Mouse (Mus musculus) cortical plate, adult 2 months (tissue): ENCODE results near the gene Wdr46. TPM values are rescaled to one million over a fixed set of nuclear protein-coding genes. Genes with fewer than 3 reads are reported as not detected.
A peak's percentile ranks its signal among the peaks of the same experiment; 100 is the strongest.

Experiments used
- H3K27ac ChIP-seq: fragments of 200-500 bp; 2 replicates; pipeline ENCODE4 v1.5.1; 2012; ENCODE audit warnings: low read length, control low read depth, inconsistent platforms; ENCODE audit not compliant: insufficient read depth
- H3K4me1 ChIP-seq: fragments of 200-500 bp; 2 replicates; pipeline ENCODE4 v1.6.1; 2011; ENCODE audit warnings: low read length; ENCODE audit not compliant: control insufficient read depth, insufficient read depth
- H3K4me3 ChIP-seq: fragments of 200-500 bp; 2 replicates; pipeline ENCODE4 v1.5.1; 2011; ENCODE audit warnings: mild to moderate bottlenecking, low read length, control low read depth; ENCODE audit not compliant: insufficient read depth
- CTCF ChIP-seq: fragments of 200-500 bp; IDR thresholded peaks from 2 replicates; pipeline ENCODE4 v1.5.1; 2011; ENCODE audit warnings: mild to moderate bottlenecking, control low read depth, low read length; ENCODE audit not compliant: insufficient read depth; ENCODE audit errors: extremely low read depth
- POLR2A ChIP-seq: fragments of 200-500 bp; IDR thresholded peaks from 2 replicates; pipeline ENCODE4 v1.6.1; 2011; ENCODE audit warnings: mild to moderate bottlenecking, low read length, control low read depth; ENCODE audit not compliant: insufficient read depth; ENCODE audit errors: extremely low read depth
- polyA plus RNA-seq: library from polyadenylated mRNA; depleted of rRNA; stranded (reverse); fragments of >200 nt; gene quantifications from 2 replicates; pipeline ENCODE4 v1.2.3, GENCODE M21; 2012

Gene Wdr46
- polyA plus RNA-seq, 1 experiment, result 13.5 TPM

GRCm38 (mm10) chr17:33936993-33937392 lies 3.5 kb upstream of the Wdr46 start:
- no peaks in the 10 kb centered on the region for H3K4me1 ChIP-seq
- no peak overlapping the region for H3K27ac ChIP-seq
- H3K4me3 ChIP-seq, result no peak overlapping the region
- TF ChIP-seq CTCF (no peak), POLR2A (no peak)

- TF ChIP-seq POLR2A (no peak), CTCF (no peak)
- H3K4me3 ChIP-seq, result no peak overlapping the region; the same call in 1 of the 2 replicates
- H3K4me1 ChIP-seq, result no peaks in the 10 kb centered on the region
- H3K27ac ChIP-seq, result no peak overlapping the region
These were observed 1.7 kb upstream of the Wdr46 start for GRCm38 (mm10) chr17:33938783-33939182.

- H3K27ac ChIP-seq, result no peak overlapping the region
- peak overlapping the region; percentile 56 for H3K4me3 ChIP-seq
- no peaks in the 10 kb centered on the region for H3K4me1 ChIP-seq
- TF ChIP-seq POLR2A (no peak), CTCF (no peak)
These were observed 521 bp downstream of the Wdr46 start for GRCm38 (mm10) chr17:33940981-33941380.

GRCm38 (mm10) chr17:33941381-33941780 lies 921 bp downstream of the Wdr46 start:
- TF ChIP-seq POLR2A (no peak), CTCF (no peak)
- Histone ChIP-seq H3K27ac (no peak overlapping the region), H3K4me1 (no peaks in the 10 kb centered on the region)

GRCm38 (mm10) chr17:33943454-33943853 lies 3.0 kb downstream of the Wdr46 start:
- Histone ChIP-seq H3K27ac (no peak overlapping the region), H3K4me3 (no peak overlapping the region), H3K4me1 (no peaks in the 10 kb centered on the region)
- TF ChIP-seq POLR2A (no peak), CTCF (no peak)

More at GRCm38 (mm10) chr17:33941381-33941780, 921 bp downstream of the Wdr46 start:
- H3K4me3 ChIP-seq, result peak overlapping the region; percentile 56

- Histone ChIP-seq H3K4me1 (no peaks in the 10 kb centered on the region; the same call in 1 of the 2 replicates), H3K4me3 (no peak overlapping the region), H3K27ac (no peak overlapping the region)
- no peak for TF ChIP-seq CTCF
- no peak for TF ChIP-seq POLR2A
These were observed 7.1 kb downstream of the Wdr46 start for GRCm38 (mm10) chr17:33947430-33948089.

- no peak for TF ChIP-seq POLR2A
- Histone ChIP-seq H3K4me1 (no peaks in the 10 kb centered on the region; the same call in 1 of the 2 replicates), H3K27ac (no peak overlapping the region), H3K4me3 (no peak overlapping the region)
These were observed 7.8 kb downstream of the Wdr46 start for GRCm38 (mm10) chr17:33948090-33948904.

GRCm38 (mm10) chr17:33948905-33949537 lies 8.6 kb downstream of the Wdr46 start:
- no peaks in the 10 kb centered on the region; the same call in 1 of the 2 replicates for H3K4me1 ChIP-seq
- no peak overlapping the region for H3K27ac ChIP-seq
- no peak overlapping the region; the same call in 1 of the 2 replicates for H3K4me3 ChIP-seq
- TF ChIP-seq CTCF (no peak), POLR2A (no peak)

- H3K4me3 ChIP-seq, result peak overlapping the region; percentile 49
- no peak overlapping the region for H3K27ac ChIP-seq
- TF ChIP-seq POLR2A (no peak), CTCF (no peak)
- no peaks in the 10 kb centered on the region; the same call in 1 of the 2 replicates for H3K4me1 ChIP-seq
These were observed 9.7 kb downstream of the Wdr46 start for GRCm38 (mm10) chr17:33950131-33950625.
